Mouse (Mus musculus) thymus, postnatal 25 days (tissue): ENCODE measurements at regions not wholly inside any gene's neighbourhood (a gene's known extent, or its start where the extent isn't known, plus 50 kb on each side); places are given as distances from the start of the nearest gene placed in this dataset.

Experiments used
- DNase-seq: peaks from one replicate; pipeline ENCODE4 v3.0.0; 2022

- DNase-seq: no peak
Observed at GRCm38 (mm10) chr10:17385181-17385580, 337.8 kb upstream of the Cited2 start.

- DNase-seq: no peak
Observed at GRCm38 (mm10) chr10:17387296-17387695, 335.7 kb upstream of the Cited2 start.

DNA sequence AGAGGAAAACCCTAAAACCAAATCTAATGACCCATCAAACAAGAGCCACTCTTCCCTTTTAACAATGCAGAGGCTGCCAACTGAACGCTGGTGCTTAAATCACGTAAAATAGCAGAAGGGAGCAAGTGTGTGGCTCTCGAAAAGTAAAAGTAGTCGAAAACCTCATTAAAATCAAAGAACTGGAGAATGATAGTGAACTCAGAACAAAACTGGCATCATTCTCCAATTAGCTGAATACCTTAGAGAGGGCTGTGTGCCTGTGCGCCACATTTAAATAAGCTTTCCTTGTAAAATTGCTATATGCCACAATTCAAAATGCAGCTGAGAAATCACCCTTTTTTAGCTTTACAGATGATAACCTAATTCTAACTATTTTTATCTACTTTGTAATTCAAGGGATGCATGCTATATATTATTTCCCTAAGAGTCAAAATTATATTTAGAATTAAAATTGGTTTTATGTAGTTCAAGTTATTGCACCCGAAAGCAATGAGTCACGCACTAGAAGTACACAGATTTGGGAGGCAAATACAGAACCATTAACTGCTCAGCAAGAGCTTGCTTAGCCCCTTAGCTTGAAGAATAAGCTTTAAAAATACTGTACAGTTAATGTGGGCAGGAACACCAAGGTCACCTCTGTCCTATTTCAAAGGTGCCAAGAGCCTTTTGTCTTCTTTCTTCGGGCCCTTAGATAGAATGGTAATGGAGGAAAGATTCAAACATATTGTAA lies 327.4 kb upstream of the Cited2 start:
- DNase-seq: no peak

GRCm38 (mm10) chr10:17403899-17404298 lies 319.1 kb upstream of the Cited2 start:
- no peak for DNase-seq

GRCm38 (mm10) chr10:17407854-17408606 lies 315.0 kb upstream of the Cited2 start:
- DNase-seq: no peak

- no peak for DNase-seq
Observed at GRCm38 (mm10) chr10:17408781-17409180, 314.2 kb upstream of the Cited2 start.

- no peak for DNase-seq
Observed at GRCm38 (mm10) chr10:17411300-17411987, 311.6 kb upstream of the Cited2 start.

DNA sequence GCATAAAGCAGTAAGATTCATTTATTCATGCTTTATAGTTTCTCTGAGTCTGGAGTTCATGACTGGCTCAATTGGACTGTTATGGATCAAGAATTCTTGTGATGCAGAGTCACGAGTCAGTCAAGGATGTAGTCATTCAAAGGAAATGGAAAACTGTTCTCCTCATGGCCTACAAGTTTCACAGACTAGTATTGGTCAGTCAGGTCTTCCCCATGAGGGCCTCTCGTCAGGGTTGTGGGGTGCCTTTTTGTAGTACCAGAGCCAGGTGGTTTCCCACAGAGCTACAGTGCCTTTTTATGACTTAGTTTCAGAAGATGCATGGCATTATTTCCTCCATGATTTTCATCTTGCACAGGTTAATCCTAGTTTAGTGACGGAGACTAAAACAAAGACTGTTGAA lies 307.9 kb upstream of the Cited2 start:
- no peak for DNase-seq

DNA sequence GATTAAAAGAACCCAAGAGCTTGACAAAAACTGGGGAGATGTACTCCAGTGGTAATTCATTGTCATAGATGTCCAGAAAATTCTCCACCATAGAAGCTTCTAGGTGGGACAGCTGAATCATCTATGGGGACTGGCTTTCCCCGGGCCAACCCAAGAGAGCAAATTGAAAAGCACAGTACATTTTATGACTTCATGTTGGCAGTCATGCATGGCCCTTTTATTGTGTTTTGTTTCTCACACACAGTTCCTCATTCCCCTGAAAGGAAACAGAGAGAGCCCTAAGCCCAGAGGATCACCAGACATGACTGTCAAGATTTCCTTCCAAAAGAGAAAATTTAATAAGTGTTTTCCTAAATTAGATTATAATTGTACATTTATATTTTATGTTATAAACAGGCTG lies 306.9 kb upstream of the Cited2 start:
- no peak for DNase-seq

GRCm38 (mm10) chr10:17417394-17417793 lies 305.6 kb upstream of the Cited2 start:
- no peak for DNase-seq

DNA sequence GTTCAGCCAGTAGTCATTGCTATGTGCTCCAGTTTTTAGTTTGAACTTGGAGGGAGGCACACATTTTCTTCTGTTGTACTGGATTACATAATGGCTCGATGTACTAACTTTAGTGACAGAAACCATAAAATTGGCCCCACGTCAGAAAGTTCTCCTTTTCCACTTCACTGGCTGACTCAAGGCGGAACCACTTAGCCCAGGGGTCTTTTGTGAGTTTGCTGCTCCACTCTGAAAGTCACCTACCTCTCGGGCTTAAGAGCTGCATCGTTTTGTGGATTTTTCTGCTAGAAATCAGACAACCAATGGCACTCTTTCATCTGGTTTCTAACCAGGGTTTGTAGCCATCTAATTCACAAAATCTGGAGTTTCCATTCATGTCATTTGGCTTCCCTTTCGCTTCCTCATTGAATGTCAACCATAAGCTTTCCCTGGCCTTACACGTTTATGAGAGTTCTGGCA lies 304.8 kb upstream of the Cited2 start:
- no peak for DNase-seq

GRCm38 (mm10) chr10:17423584-17424278 lies 299.3 kb upstream of the Cited2 start:
- DNase-seq: no peak

GRCm38 (mm10) chr10:17426197-17426596 lies 296.8 kb upstream of the Cited2 start:
- DNase-seq: no peak

GRCm38 (mm10) chr10:17427316-17427715 lies 295.7 kb upstream of the Cited2 start:
- DNase-seq: no peak

GRCm38 (mm10) chr10:17428315-17428714 lies 294.7 kb upstream of the Cited2 start:
- DNase-seq: no peak

GRCm38 (mm10) chr10:17431068-17431467 lies 291.9 kb upstream of the Cited2 start:
- no peak for DNase-seq

GRCm38 (mm10) chr10:17434098-17434497 lies 288.9 kb upstream of the Cited2 start:
- no peak for DNase-seq

DNA sequence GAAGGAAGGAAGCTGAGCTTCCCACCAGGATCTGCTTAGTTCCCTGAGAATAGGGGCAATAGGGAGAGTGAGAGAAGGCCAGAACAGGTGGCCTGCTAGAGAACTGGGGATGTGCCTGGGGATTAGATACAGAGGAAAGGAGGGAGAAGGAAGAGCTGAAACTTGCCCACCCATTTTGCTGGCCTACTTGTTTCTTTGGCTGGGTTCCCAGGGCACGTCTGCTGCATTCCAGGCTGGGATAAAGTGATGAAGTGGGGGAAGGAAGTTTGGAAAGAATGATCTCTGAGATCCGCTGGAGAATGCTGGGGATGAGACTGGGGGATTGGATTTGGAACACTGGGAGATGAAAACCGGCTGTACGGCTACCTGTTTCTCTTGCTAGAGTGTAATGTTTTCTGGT lies 272.8 kb upstream of the Cited2 start:
- DNase-seq: no peak

GRCm38 (mm10) chr10:17470880-17471279 lies 252.1 kb upstream of the Cited2 start:
- DNase-seq: no peak

DNA sequence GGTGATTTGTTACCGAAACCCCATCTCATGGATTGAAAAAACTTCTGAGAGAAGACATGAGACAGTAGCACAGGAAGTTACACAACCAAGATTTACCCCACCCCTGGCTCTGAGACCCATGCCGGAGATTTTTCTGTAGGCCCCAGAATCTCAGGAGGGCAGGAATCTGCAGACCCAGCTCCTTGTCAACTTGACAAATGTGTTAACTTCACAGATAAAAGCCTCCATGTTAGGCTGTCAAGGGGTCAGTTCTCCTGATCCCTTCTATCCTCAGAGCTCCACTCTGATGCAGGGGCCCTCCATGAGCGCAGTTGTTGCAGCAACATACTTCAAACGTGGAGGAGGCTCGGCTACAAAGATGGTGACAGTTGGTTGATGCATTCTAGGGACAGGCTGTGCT lies 250.5 kb upstream of the Cited2 start:
- no peak for DNase-seq

GRCm38 (mm10) chr10:17475976-17476375 lies 247.0 kb upstream of the Cited2 start:
- no peak for DNase-seq

- no peak for DNase-seq
Observed at GRCm38 (mm10) chr10:17476720-17477119, 246.3 kb upstream of the Cited2 start.
